Mouse (Mus musculus): ENCODE results near the gene Pax3.

DNA sequence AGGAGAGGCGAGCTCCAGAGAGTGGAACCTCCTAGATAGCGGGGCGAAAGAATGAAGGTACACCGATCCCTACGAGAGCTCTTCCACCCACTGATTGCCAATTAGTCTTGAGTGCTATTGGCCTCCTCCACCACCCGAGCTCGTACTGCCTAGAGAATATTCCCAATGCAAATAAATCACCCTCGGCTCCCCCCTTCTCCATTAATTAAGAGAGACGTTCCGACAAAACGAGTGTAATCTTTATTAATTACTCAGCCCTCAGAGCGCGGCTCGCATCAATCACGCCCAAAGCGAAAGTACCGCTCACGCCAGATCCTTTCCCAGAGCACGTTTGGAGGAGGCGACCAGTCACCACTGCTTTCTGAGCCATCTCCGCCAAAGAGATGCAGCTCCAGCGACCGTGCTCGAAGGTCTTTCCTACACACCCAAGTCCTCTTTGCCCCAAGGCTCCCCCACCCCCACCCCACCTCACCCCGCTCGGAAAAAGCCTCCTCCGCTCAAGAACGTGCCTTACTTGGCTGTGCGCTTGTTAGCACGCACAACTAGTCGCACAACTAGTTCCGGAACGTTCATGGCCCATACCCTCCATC is 6.8 kb upstream of the Pax3 start:
- no peak for TF ChIP-seq POLR2A (IDR thresholded peaks at IDR 0.05; ENCODE audit: insufficient read depth, low read depth, low read length)
- no peak for TF ChIP-seq CTCF (IDR thresholded peaks at IDR 0.05; ENCODE audit: insufficient read depth, low read depth, low read length)

Measured in olfactory bulb, adult 2 months (tissue).